Mouse (Mus musculus) hindbrain, postnatal 0 days (tissue): Measurements from ENCODE around the gene Pnlip. TPM values are rescaled to one million over a fixed set of nuclear protein-coding genes. Genes with fewer than 3 reads are reported as not detected.

ENCODE experiments used
- ATAC-seq: fragments of 200-750 bp; cut with Nextera tagmentation; 2 replicates; pipeline ENCODE4 v1.8.0; 2017; ENCODE audit warnings: mild to moderate bottlenecking, moderate TSS enrichment, moderate library complexity
- DNase-seq: peaks from one replicate; pipeline ENCODE4 v3.0.0-alpha.2; 2015; ENCODE audit warnings: low spot score
- H3K27ac ChIP-seq: fragments of 300-500 bp; sonication (generic); 2 replicates; pipeline ENCODE4 v1.5.1; 2014; ENCODE audit warnings: mild to moderate bottlenecking
- H3K27me3 ChIP-seq: fragments of 300-500 bp; sonication (generic); 2 replicates; pipeline ENCODE4 v1.6.1; 2014; ENCODE audit warnings: low read length, mixed read lengths; ENCODE audit not compliant: insufficient read depth
- H3K36me3 ChIP-seq: fragments of 300-500 bp; sonication (generic); 2 replicates; pipeline ENCODE4 v1.6.1; 2014; ENCODE audit warnings: low read length, mixed read lengths; ENCODE audit not compliant: insufficient read depth
- H3K4me1 ChIP-seq: fragments of 300-500 bp; sonication (generic); 2 replicates; pipeline ENCODE4 v1.6.1; 2014; ENCODE audit warnings: antibody characterized with exemption, low read length, mixed read lengths; ENCODE audit not compliant: insufficient read depth
- H3K4me2 ChIP-seq: fragments of 300-500 bp; sonication (generic); 2 replicates; pipeline ENCODE4 v1.6.1; 2014; ENCODE audit warnings: low read depth, mild to moderate bottlenecking, low read length, moderate library complexity, mixed read lengths
- H3K4me3 ChIP-seq: fragments of 300-500 bp; sonication (generic); 2 replicates; pipeline ENCODE4 v1.5.1; 2014; ENCODE audit warnings: low read length
- H3K9ac ChIP-seq: fragments of 300-500 bp; sonication (generic); replicated peaks from 2 replicates; pipeline ENCODE4 v1.6.1; 2014; ENCODE audit warnings: mild to moderate bottlenecking, low read length, moderate library complexity, mixed read lengths
- H3K9me3 ChIP-seq: fragments of 300-500 bp; sonication (generic); 2 replicates; pipeline ENCODE4 v1.6.1; 2016; ENCODE audit warnings: low read length, mixed read lengths
- CTCF ChIP-seq: IDR thresholded peaks from 2 replicates; pipeline ENCODE4 v1.5.1; 2016; ENCODE audit warnings: antibody characterized with exemption, control low read depth, low read depth
- WGBS: fragments of 180-500 bp; shearing (Covaris S2); extraction: QIAGEN DNeasy Blood & Tissue Kit; methylation state at CpG from one replicate; pipeline ENCODE4 v1.1.7; 2014; 5-methylcytosine and 5-hydroxymethylcytosine counted together
- polyA plus RNA-seq: library from polyadenylated mRNA; unstranded; fragments of >200 nt; fragmentation: Nextera tagmentation; extraction: Ambion mirVana; gene quantifications from 2 replicates; pipeline ENCODE4 v1.2.1, GENCODE M21; 2015
- total RNA-seq: library from RNA; depleted of rRNA; stranded (reverse); fragments of >200 nt; gene quantifications from 2 replicates; pipeline ENCODE4 v1.2.3, GENCODE M21; 2014; rRNA removed

Gene Pnlip
- total RNA-seq = 0.65 and 1.3 TPM in 2 replicates
- polyA plus RNA-seq = 1.4 and 1.5 TPM in 2 replicates

DNA sequence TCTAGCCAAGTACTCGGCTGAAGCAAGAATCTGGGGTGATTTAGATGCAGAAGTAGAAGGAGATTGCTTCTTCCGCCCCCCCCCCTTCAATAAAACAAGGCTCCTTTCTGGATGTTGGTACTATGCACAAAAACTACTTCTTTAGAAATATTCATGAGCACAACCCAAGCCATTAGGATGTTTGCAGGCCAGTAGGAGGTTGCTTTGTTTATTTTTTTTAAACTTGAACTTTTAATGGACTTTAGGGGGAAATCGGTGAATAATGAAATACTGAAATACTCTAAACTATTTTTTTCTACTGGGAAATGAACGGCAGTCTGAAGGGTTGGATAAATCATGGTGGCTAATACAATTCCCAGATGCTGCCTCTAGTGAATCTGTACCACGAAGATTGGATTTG is at the start of gene Pnlip:
Pnlip (plus strand) TSS at position 301 of the 400 bp plus-strand sequence.
- 81% methylated on average over 5 of the region's 5 CpGs for WGBS
- H3K4me3 ChIP-seq = no peak within 1 kb of the TSS
- H3K4me1 ChIP-seq = no peaks in the 10 kb centered on the region
- no peak for DNase-seq
- no peaks in the 10 kb centered on the region for H3K27me3 ChIP-seq
- ATAC-seq = no peak
- TF ChIP-seq CTCF = no peak
- no peak within 1 kb of the TSS for H3K9ac ChIP-seq
- H3K4me2 ChIP-seq = no peak within 1 kb of the TSS
- H3K9me3 ChIP-seq = no peaks in the 10 kb centered on the region
- no peaks in the 10 kb centered on the region for H3K36me3 ChIP-seq
- H3K27ac ChIP-seq = no peak within 1 kb of the TSS

DNA sequence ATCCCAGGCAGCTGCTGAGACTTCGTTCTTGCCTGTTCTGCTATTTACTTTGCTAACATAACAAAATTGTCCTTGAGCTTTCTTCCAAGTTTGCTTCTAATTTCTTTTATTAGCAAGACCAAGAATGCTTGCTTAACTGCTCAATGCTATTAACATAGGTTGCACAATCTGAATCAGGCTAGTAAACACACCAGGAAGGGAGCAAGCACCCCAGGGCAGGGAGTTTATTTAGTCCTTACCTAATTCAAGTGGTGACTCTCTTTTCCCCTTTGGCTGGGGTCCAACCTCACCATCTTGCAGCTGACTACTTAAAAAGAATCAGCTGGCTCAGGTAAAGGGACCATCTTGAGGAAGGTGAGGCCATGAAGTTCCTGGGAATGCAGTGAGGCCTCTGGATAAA is 42.6 kb upstream of the Pnlip start:
- ATAC-seq (no peak), DNase-seq (no peak)
- no peak for TF ChIP-seq CTCF
- Histone ChIP-seq H3K27ac (no peak overlapping the region), H3K36me3 (no peaks in the 10 kb centered on the region), H3K4me3 (no peak overlapping the region), H3K27me3 (no peaks in the 10 kb centered on the region), H3K9me3 (no peaks in the 10 kb centered on the region), H3K9ac (no peak overlapping the region), H3K4me1 (no peaks in the 10 kb centered on the region), H3K4me2 (no peak overlapping the region)
- WGBS = 67% methylated on average over 1 of the region's 1 CpGs

- TF ChIP-seq CTCF = no peak
- H3K27me3 ChIP-seq = no peaks in the 10 kb centered on the region
- H3K27ac ChIP-seq = no peak overlapping the region
- H3K36me3 ChIP-seq = no peaks in the 10 kb centered on the region
- no peak overlapping the region for H3K9ac ChIP-seq
- H3K4me3 ChIP-seq = no peak overlapping the region
- no peaks in the 10 kb centered on the region for H3K4me1 ChIP-seq
- H3K4me2 ChIP-seq = no peak overlapping the region
- no peak for ATAC-seq
- no peaks in the 10 kb centered on the region for H3K9me3 ChIP-seq
- 91% methylated on average over 3 of the region's 3 CpGs for WGBS
- no peak for DNase-seq
These were observed 39.6 kb upstream of the Pnlip start for GRCm38 (mm10) chr19:58612745-58613144.

- no peaks in the 10 kb centered on the region for H3K27me3 ChIP-seq
- no peaks in the 10 kb centered on the region for H3K4me1 ChIP-seq
- no peak overlapping the region for H3K4me3 ChIP-seq
- no peak overlapping the region for H3K9ac ChIP-seq
- WGBS = 87% methylated on average over 7 of the region's 7 CpGs
- DNase-seq (no peak), ATAC-seq (no peak)
- H3K36me3 ChIP-seq = no peaks in the 10 kb centered on the region
- TF ChIP-seq CTCF = no peak
- H3K4me2 ChIP-seq = no peak overlapping the region
- H3K27ac ChIP-seq = no peak overlapping the region
- H3K9me3 ChIP-seq = no peaks in the 10 kb centered on the region
These were observed 35.7 kb upstream of the Pnlip start for GRCm38 (mm10) chr19:58616606-58617005.

GRCm38 (mm10) chr19:58620661-58621060 is 31.6 kb upstream of the Pnlip start:
- H3K27ac ChIP-seq = no peak overlapping the region
- H3K9ac ChIP-seq = no peak overlapping the region
- no peak overlapping the region for H3K4me3 ChIP-seq
- no peaks in the 10 kb centered on the region for H3K4me1 ChIP-seq
- H3K27me3 ChIP-seq = no peaks in the 10 kb centered on the region
- 91% methylated on average over 3 of the region's 3 CpGs for WGBS
- no peaks in the 10 kb centered on the region for H3K36me3 ChIP-seq
- no peaks in the 10 kb centered on the region for H3K9me3 ChIP-seq
- no peak for ATAC-seq
- no peak for TF ChIP-seq CTCF
- no peak for DNase-seq
- no peak overlapping the region for H3K4me2 ChIP-seq

DNA sequence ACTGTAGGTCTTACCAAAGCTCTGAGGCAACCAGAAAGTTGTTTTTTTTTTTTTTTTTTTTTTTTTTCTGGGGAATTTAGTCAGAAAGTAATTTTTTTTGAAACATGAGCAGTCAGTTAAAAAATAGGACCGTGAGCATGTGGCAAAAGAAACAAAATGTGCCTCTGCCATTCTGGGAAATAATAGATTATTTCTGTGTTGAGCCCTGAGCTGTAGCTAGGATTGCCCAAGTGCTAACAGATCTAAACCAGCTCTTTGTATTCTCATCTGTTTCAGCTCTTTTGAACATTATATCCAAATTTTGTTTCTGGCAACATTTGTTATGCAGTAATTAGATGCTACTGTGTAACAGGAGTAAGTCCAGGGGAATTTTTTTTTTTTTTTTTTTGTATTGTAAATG is 30.7 kb upstream of the Pnlip start:
- Histone ChIP-seq H3K4me3 (no peak overlapping the region), H3K4me1 (no peaks in the 10 kb centered on the region), H3K27ac (no peak overlapping the region), H3K27me3 (no peaks in the 10 kb centered on the region), H3K36me3 (no peaks in the 10 kb centered on the region), H3K9me3 (no peaks in the 10 kb centered on the region), H3K9ac (no peak overlapping the region), H3K4me2 (no peak overlapping the region)
- TF ChIP-seq CTCF = no peak
- 62% methylated on average over 1 of the region's 1 CpGs for WGBS
- DNase-seq (peak; percentile 1), ATAC-seq (no peak)

GRCm38 (mm10) chr19:58624799-58625198 is 27.5 kb upstream of the Pnlip start:
- no peaks in the 10 kb centered on the region for H3K9me3 ChIP-seq
- H3K36me3 ChIP-seq = no peaks in the 10 kb centered on the region
- TF ChIP-seq CTCF = no peak

More at GRCm38 (mm10) chr19:58624799-58625198, 27.5 kb upstream of the Pnlip start:
- Histone ChIP-seq H3K4me2 (no peak overlapping the region), H3K4me3 (no peak overlapping the region), H3K9ac (no peak overlapping the region), H3K4me1 (no peaks in the 10 kb centered on the region), H3K27ac (no peak overlapping the region), H3K27me3 (no peaks in the 10 kb centered on the region)
- no peak for DNase-seq
- WGBS = 82% methylated on average over 4 of the region's 4 CpGs
- ATAC-seq = no peak
